Comparison of ENCODE assay signal across 8 mouse cellular contexts in genomic region chr9:98985800-98986475, GRCm38 (mm10). TPM values are rescaled to one million over a fixed set of nuclear protein-coding genes. Genes with fewer than 3 reads are reported as not detected.
A peak's percentile ranks its signal among the peaks of the same experiment; 100 is the strongest.
DNase-seq lines count a peak whose midpoint lies in the region; ATAC-seq and TF ChIP-seq lines count a peak whose summit lies in the region.

Gene Faim, plus strand, starts transcription at chr9:98986373.

- H3K4me2 ChIP-seq in lung, postnatal 0 days (replicated peaks; ENCODE audit: low read depth, low read length): peak within 1 kb of the TSS; percentile 100

- peaks cover 24% of the 10 kb centered on the region for H3K4me1 ChIP-seq in hindbrain, embryonic 10.5 days (replicated peaks)
- no peaks in the 10 kb centered on the region for H3K4me1 ChIP-seq in lung, postnatal 0 days (ENCODE audit: insufficient read depth, low read depth, low read length)

- no peak for TF ChIP-seq EP300 in lung, postnatal 0 days (IDR thresholded peaks at IDR 0.05)

- H3K9me3 ChIP-seq in hindbrain, embryonic 10.5 days: no peaks in the 10 kb centered on the region
- H3K9me3 ChIP-seq in lung, postnatal 0 days (ENCODE audit: low read length): no peaks in the 10 kb centered on the region

- H3K27ac ChIP-seq in hindbrain, embryonic 10.5 days: peak within 1 kb of the TSS; percentile 90
- H3K27ac ChIP-seq in lung, postnatal 0 days (ENCODE audit: low read length): no peak within 1 kb of the TSS; the same call in 1 of the 2 replicates

- peak; percentile 99 for DNase-seq in MN1 (ENCODE audit: low spot score)
- DNase-seq in cerebellum, adult 9-10 months: peak; percentile 99
- DNase-seq in hindbrain, embryonic 10.5 days (ENCODE audit: low spot score): peak; percentile 100
- DNase-seq in layer of hippocampus, adult 9-11 months: peak; percentile 100
- peak; percentile 99 for DNase-seq in lung, postnatal 0 days (ENCODE audit: low spot score)
- peak; percentile 100 for DNase-seq in ovary, postnatal 14 days (ENCODE audit: low spot score)
- DNase-seq in thymus, postnatal 14 days: peak; percentile 100

- 2% methylated on average over 45 of the region's 45 CpGs for WGBS in hindbrain, embryonic 10.5 days
- 1% methylated on average over 44 of the region's 45 CpGs for WGBS in lung, postnatal 0 days

- peak; percentile 97 for ATAC-seq in frontal cortex, adult (ENCODE audit: low TSS enrichment)
- peak; percentile 99 for ATAC-seq in lung, postnatal 0 days

- H3K9ac ChIP-seq in lung, postnatal 0 days (replicated peaks; ENCODE audit: low read depth): peak within 1 kb of the TSS; percentile 51; the same call in 1 of the 2 replicates

- H3K4me3 ChIP-seq in hindbrain, embryonic 10.5 days: peak within 1 kb of the TSS; percentile 82
- H3K4me3 ChIP-seq in lung, postnatal 0 days (ENCODE audit: low read depth, low read length): peak within 1 kb of the TSS; percentile 68

- no peaks in the 10 kb centered on the region for H3K36me3 ChIP-seq in hindbrain, embryonic 10.5 days
- H3K36me3 ChIP-seq in lung, postnatal 0 days (ENCODE audit: insufficient read depth, low read length): no peaks in the 10 kb centered on the region

- H3K27me3 ChIP-seq in hindbrain, embryonic 10.5 days (ENCODE audit: insufficient read depth, poor library complexity, severe bottlenecking): peaks cover 24% of the 10 kb centered on the region
- H3K27me3 ChIP-seq in lung, postnatal 0 days (replicated peaks; ENCODE audit: insufficient read depth, low read length): peaks cover 3% of the 10 kb centered on the region; the same call in 1 of the 2 replicates

- TF ChIP-seq CTCF in lung, postnatal 0 days (IDR thresholded peaks at IDR 0.05): peak; percentile 47

RNA-seq across cellular contexts. Expression of gene Faim, which starts in this region (rescaled TPM):
- 73.7 and 77.8 TPM in 2 replicates for polyA plus RNA-seq in hindbrain, embryonic 10.5 days (2016; fragmentation: Nextera tagmentation; extraction: Ambion mirVana)
- polyA plus RNA-seq in lung, postnatal 0 days (2015; fragmentation: Nextera tagmentation; extraction: Ambion mirVana): 35.3 and 38.4 TPM in 2 replicates
